Mouse (Mus musculus): ENCODE results near the gene Actrt2.

DNA sequence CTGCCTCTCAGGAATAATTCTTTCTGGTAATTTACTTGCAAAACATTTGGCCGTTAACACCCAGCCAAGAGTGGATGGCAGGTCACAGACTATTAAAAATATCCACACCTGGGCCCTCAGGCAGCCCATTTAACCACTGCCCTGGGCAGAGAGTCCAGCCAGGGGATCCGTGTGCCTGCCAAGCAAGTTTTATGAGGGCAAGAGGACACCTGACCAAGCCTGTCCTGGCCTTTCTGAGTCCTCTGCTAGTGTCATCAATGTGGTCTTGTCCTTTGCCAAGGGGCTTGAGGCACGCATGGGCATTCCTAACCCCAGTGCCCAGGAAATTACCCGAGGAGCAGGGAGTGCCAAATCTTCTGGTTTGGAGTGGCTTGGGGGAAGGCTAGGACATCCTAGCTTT is 38.0 kb upstream of the Actrt2 start:
- TF ChIP-seq CTCF (IDR thresholded peaks at IDR 0.05; ENCODE audit: borderline replicate concordance, extremely low read depth, insufficient read depth, insufficient read length) (no peak), POLR2A (IDR thresholded peaks at IDR 0.05; ENCODE audit: borderline replicate concordance, extremely low read depth, insufficient read depth, insufficient read length, poor library complexity, severe bottlenecking) (no peak)

Measured in brain, embryonic 14.5 days (tissue).